Mouse (Mus musculus) intestine, embryonic 16.5 days (tissue): ENCODE measurements around the gene Lcor. TPM values are rescaled to one million over a fixed set of nuclear protein-coding genes. Genes with fewer than 3 reads are reported as not detected.

Experiments used
- ATAC-seq: fragments of 200-750 bp; cut with Nextera tagmentation; 2 replicates; pipeline ENCODE4 v1.8.0; 2017; ENCODE audit warnings: moderate TSS enrichment, moderate library complexity
- H3K27ac ChIP-seq: fragments of 300-500 bp; sonication (generic); 2 replicates; pipeline ENCODE4 v1.5.1; 2014; ENCODE audit warnings: mild to moderate bottlenecking, low read length
- H3K27me3 ChIP-seq: fragments of 300-500 bp; sonication (generic); replicated peaks from 2 replicates; pipeline ENCODE4 v1.6.1; 2014; ENCODE audit warnings: low read length, control low read depth, mixed read lengths; ENCODE audit not compliant: control insufficient read depth, insufficient read depth
- H3K36me3 ChIP-seq: fragments of 300-500 bp; sonication (generic); 2 replicates; pipeline ENCODE4 v1.6.1; 2014; ENCODE audit warnings: low read length, control low read depth; ENCODE audit not compliant: control insufficient read depth, insufficient read depth
- H3K4me1 ChIP-seq: fragments of 300-500 bp; sonication (generic); 2 replicates; pipeline ENCODE4 v1.6.1; 2014; ENCODE audit warnings: low read length, control low read depth, mixed read lengths; ENCODE audit not compliant: control insufficient read depth, insufficient read depth
- H3K4me2 ChIP-seq: fragments of 300-500 bp; sonication (generic); 2 replicates; pipeline ENCODE4 v1.6.1; 2014; ENCODE audit warnings: low read depth, low read length, control low read depth
- H3K4me3 ChIP-seq: fragments of 300-500 bp; sonication (generic); 2 replicates; pipeline ENCODE4 v1.5.1; 2014; ENCODE audit warnings: mild to moderate bottlenecking, low read length
- H3K9ac ChIP-seq: fragments of 300-500 bp; sonication (generic); 2 replicates; pipeline ENCODE4 v1.6.1; 2014; ENCODE audit warnings: low read depth, low read length
- H3K9me3 ChIP-seq: fragments of 300-500 bp; sonication (generic); 2 replicates; pipeline ENCODE4 v1.6.1; 2016; ENCODE audit warnings: low read length, control low read depth; ENCODE audit not compliant: control insufficient read depth
- WGBS: fragments of 180-500 bp; shearing (Covaris S2); extraction: QIAGEN DNeasy Blood & Tissue Kit; methylation state at CpG from one replicate; pipeline ENCODE4 v1.1.7; 2014; 5-methylcytosine and 5-hydroxymethylcytosine counted together
- polyA plus RNA-seq: library from polyadenylated mRNA; unstranded; fragments of >200 nt; fragmentation: Nextera tagmentation; extraction: Ambion mirVana; gene quantifications from 2 replicates; pipeline ENCODE4 v1.2.1, GENCODE M21; 2015

Gene Lcor
- polyA plus RNA-seq, result 19.0 and 20.8 TPM in 2 replicates

GRCm38 (mm10) chr19:41482190-41482908 lies at the start of gene Lcor:
Gene Lcor (plus strand): TSS chr19:41482637.
- Histone ChIP-seq H3K27me3 (no peaks in the 10 kb centered on the region), H3K27ac (peak within 1 kb of the TSS; percentile 99), H3K36me3 (no peaks in the 10 kb centered on the region), H3K4me3 (peak within 1 kb of the TSS; percentile 97), H3K4me2 (peak within 1 kb of the TSS; percentile 81), H3K4me1 (peaks cover 10% of the 10 kb centered on the region), H3K9ac (peak within 1 kb of the TSS; percentile 94), H3K9me3 (no peaks in the 10 kb centered on the region)
- under 1% methylated on average over 69 of the region's 92 CpGs for WGBS
- peak; percentile 96 for ATAC-seq

GRCm38 (mm10) chr19:41435366-41435765 lies 47.1 kb upstream of the Lcor start:
- WGBS, result 84% methylated on average over 10 of the region's 10 CpGs
- no peaks in the 10 kb centered on the region for H3K9me3 ChIP-seq
- no peak overlapping the region for H3K4me3 ChIP-seq
- H3K4me1 ChIP-seq, result no peaks in the 10 kb centered on the region
- H3K27me3 ChIP-seq, result no peaks in the 10 kb centered on the region
- H3K4me2 ChIP-seq, result no peak overlapping the region
- no peak overlapping the region for H3K27ac ChIP-seq
- no peak overlapping the region for H3K9ac ChIP-seq
- H3K36me3 ChIP-seq, result no peaks in the 10 kb centered on the region
- ATAC-seq, result no peak

DNA sequence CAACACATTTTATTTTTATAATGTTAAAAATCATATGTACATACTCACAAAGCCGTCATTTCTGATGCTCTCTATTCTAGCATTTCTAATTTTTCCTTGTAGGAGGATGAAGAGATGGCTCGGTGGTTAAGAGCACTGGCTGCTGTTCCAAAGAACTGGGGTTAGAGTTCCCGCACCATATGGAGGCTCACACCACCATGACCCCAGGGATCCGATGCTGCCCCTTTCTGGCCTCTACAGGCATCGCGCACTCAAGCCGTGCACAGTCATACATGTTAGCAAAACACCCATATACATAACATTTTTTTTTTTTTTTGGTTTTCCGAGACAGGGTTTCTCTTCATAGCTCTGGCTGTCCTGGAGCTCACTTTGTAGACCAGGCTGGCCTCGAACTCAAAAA lies 46.0 kb upstream of the Lcor start:
- Histone ChIP-seq H3K4me3 (no peak overlapping the region), H3K4me2 (no peak overlapping the region), H3K9me3 (no peaks in the 10 kb centered on the region), H3K9ac (no peak overlapping the region), H3K27ac (no peak overlapping the region), H3K4me1 (no peaks in the 10 kb centered on the region), H3K27me3 (0 out of 2 replicates have a peak, but pooled peaks cover 3% of the 10 kb centered on the region), H3K36me3 (no peaks in the 10 kb centered on the region)
- ATAC-seq, result no peak
- WGBS, result 91% methylated on average over 9 of the region's 9 CpGs

GRCm38 (mm10) chr19:41438953-41439352 lies 43.5 kb upstream of the Lcor start:
- H3K9me3 ChIP-seq, result no peaks in the 10 kb centered on the region
- ATAC-seq, result no peak
- no peak overlapping the region for H3K27ac ChIP-seq
- H3K4me2 ChIP-seq, result no peak overlapping the region
- no peaks in the 10 kb centered on the region for H3K36me3 ChIP-seq
- no peak overlapping the region for H3K9ac ChIP-seq
- no peaks in the 10 kb centered on the region for H3K4me1 ChIP-seq
- WGBS, result 85% methylated on average over 6 of the region's 6 CpGs
- 0 out of 2 replicates have a peak, but pooled peaks cover 3% of the 10 kb centered on the region for H3K27me3 ChIP-seq
- H3K4me3 ChIP-seq, result no peak overlapping the region

GRCm38 (mm10) chr19:41441446-41441845 lies 41.0 kb upstream of the Lcor start:
- H3K27ac ChIP-seq, result no peak overlapping the region
- H3K4me1 ChIP-seq, result peaks cover 7% of the 10 kb centered on the region; the same call in 1 of the 2 replicates
- H3K27me3 ChIP-seq, result 0 out of 2 replicates have a peak, but pooled peaks cover 3% of the 10 kb centered on the region
- H3K36me3 ChIP-seq, result no peaks in the 10 kb centered on the region
- WGBS, result 37% methylated on average over 3 of the region's 3 CpGs
- H3K9ac ChIP-seq, result no peak overlapping the region
- ATAC-seq, result no peak
- no peak overlapping the region for H3K4me2 ChIP-seq
- no peak overlapping the region for H3K4me3 ChIP-seq
- H3K9me3 ChIP-seq, result no peaks in the 10 kb centered on the region

DNA sequence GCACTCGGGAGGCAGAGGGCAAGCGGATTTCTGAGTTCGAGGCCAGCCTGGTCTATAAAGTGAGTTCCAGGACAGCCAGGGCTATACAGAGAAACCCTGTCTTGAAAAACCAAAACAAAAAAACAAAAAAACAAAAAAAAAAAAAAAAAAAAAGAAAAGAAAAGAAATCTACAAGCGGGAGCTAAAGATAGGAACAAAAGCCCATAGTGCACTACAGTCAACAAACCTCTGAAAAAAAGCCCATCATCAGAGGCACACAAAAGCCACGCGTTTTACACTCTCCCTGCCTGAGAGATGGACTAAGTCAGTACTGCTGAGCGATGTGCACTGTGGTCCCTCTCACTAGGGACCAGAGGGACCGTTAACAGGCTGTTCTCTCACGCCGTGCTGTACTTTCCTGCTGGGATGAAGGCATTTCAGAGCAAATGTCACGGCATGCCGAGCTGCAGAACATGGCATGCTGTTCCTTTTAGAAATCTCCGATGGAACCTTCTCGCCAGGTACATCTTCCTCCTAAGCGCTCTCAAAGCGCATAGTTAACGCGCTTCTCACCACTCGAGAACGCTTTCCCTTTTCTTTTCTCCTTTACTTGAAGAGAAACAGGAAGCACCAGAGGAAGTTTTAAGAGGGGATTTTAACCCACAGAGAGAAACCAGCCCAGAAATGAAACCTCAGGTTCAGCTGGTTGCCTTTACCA lies 40.4 kb upstream of the Lcor start:
- H3K27ac ChIP-seq, result no peak overlapping the region
- no peak for ATAC-seq
- no peaks in the 10 kb centered on the region for H3K36me3 ChIP-seq
- peak overlapping the region; percentile 15; the same call in 1 of the 2 replicates for H3K9ac ChIP-seq
- H3K4me3 ChIP-seq, result peak overlapping the region; percentile 34
- H3K4me1 ChIP-seq, result peaks cover 7% of the 10 kb centered on the region; the same call in 1 of the 2 replicates
- WGBS, result 35% methylated on average over 20 of the region's 20 CpGs
- peak overlapping the region; percentile 32 for H3K4me2 ChIP-seq
- H3K27me3 ChIP-seq, result 0 out of 2 replicates have a peak, but pooled peaks cover 3% of the 10 kb centered on the region
- H3K9me3 ChIP-seq, result no peaks in the 10 kb centered on the region

DNA sequence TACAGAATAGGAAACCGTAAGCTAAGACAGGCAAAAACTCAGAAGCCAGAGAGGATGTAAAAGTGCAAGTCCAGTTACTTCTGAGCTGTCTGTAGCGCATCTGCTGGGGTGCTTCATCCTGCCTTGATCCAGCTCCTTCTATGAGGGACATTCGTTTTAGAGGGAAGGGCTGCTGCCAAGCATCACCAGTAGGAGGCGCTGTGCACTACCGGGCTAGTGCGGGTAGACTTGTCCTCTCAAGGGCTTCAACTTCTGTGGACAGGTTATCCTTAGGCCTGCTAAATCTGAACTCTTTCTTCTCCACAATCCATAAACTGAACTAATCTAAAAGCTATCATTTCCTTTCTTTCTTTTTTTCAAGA lies 39.8 kb upstream of the Lcor start:
- H3K9me3 ChIP-seq, result no peaks in the 10 kb centered on the region
- no peak for ATAC-seq
- H3K4me1 ChIP-seq, result peaks cover 7% of the 10 kb centered on the region; the same call in 1 of the 2 replicates
- peak overlapping the region; percentile 32 for H3K4me2 ChIP-seq
- no peak overlapping the region for H3K27ac ChIP-seq
- H3K27me3 ChIP-seq, result 0 out of 2 replicates have a peak, but pooled peaks cover 3% of the 10 kb centered on the region
- no peaks in the 10 kb centered on the region for H3K36me3 ChIP-seq
- 34% methylated on average over 6 of the region's 6 CpGs for WGBS
- H3K9ac ChIP-seq, result no peak overlapping the region
- H3K4me3 ChIP-seq, result peak overlapping the region; percentile 34

DNA sequence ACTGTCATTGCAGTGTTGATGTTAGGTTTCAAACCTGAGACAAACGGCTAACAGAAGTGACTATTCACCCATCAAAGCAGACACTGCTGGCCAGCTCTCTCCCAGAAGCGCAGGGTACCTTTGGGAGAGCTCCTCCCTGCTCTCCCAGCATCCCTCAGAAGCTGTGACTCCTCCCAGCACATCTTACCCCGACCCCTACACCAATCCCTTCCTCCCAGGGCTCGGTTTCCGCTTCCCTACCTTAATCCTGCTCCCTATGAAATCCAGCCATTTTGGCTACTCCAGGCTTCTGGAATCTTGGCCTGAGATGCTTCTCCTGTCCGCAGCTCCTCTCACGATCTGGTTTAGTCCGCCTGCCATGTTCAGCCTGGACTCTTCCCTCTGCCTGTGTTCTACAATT lies 37.9 kb upstream of the Lcor start:
- Histone ChIP-seq H3K27ac (peak overlapping the region; percentile 33; the same call in 1 of the 2 replicates), H3K27me3 (0 out of 2 replicates have a peak, but pooled peaks cover 3% of the 10 kb centered on the region), H3K9ac (no peak overlapping the region), H3K4me2 (no peak overlapping the region), H3K9me3 (no peaks in the 10 kb centered on the region), H3K4me3 (no peak overlapping the region), H3K36me3 (no peaks in the 10 kb centered on the region), H3K4me1 (peaks cover 7% of the 10 kb centered on the region; the same call in 1 of the 2 replicates)
- peak; percentile 26; the same call in 1 of the 2 replicates for ATAC-seq
- WGBS, result 61% methylated on average over 8 of the region's 8 CpGs

- no peaks in the 10 kb centered on the region for H3K36me3 ChIP-seq
- ATAC-seq, result peak; percentile 57
- 0 out of 2 replicates have a peak, but pooled peaks cover 3% of the 10 kb centered on the region for H3K27me3 ChIP-seq
- H3K27ac ChIP-seq, result peak overlapping the region; percentile 33; the same call in 1 of the 2 replicates
- H3K9ac ChIP-seq, result no peak overlapping the region
- H3K4me2 ChIP-seq, result no peak overlapping the region
- WGBS, result 43% methylated on average over 10 of the region's 10 CpGs
- peaks cover 7% of the 10 kb centered on the region; the same call in 1 of the 2 replicates for H3K4me1 ChIP-seq
- no peak overlapping the region for H3K4me3 ChIP-seq
- no peaks in the 10 kb centered on the region for H3K9me3 ChIP-seq
Measured at GRCm38 (mm10) chr19:41445013-41445610, 37.3 kb upstream of the Lcor start.
